Mouse (Mus musculus) lung, postnatal 0 days (tissue): ENCODE measurements around the gene Slc9b1. TPM values are rescaled to one million over a fixed set of nuclear protein-coding genes. Genes with fewer than 3 reads are reported as not detected.

Experiments
- ATAC-seq: fragments of 200-750 bp; cut with Nextera tagmentation; 2 replicates; pipeline ENCODE4 v1.8.0; 2017; ENCODE audit warnings: moderate library complexity
- DNase-seq: peaks from one replicate; pipeline ENCODE4 v3.0.0-alpha.2; 2016; ENCODE audit warnings: low spot score
- H3K27ac ChIP-seq: fragments of 300-500 bp; sonication (generic); 2 replicates; pipeline ENCODE4 v1.5.1; 2014; ENCODE audit warnings: antibody characterized with exemption, mild to moderate bottlenecking, low read length, mixed read lengths
- H3K27me3 ChIP-seq: fragments of 300-500 bp; sonication (generic); replicated peaks from 2 replicates; pipeline ENCODE4 v1.6.1; 2014; ENCODE audit warnings: low read length, mixed read lengths; ENCODE audit not compliant: insufficient read depth
- H3K36me3 ChIP-seq: fragments of 300-500 bp; sonication (generic); 2 replicates; pipeline ENCODE4 v1.6.1; 2014; ENCODE audit warnings: low read length, mixed read lengths; ENCODE audit not compliant: insufficient read depth
- H3K4me1 ChIP-seq: fragments of 300-500 bp; sonication (generic); 2 replicates; pipeline ENCODE4 v1.6.1; 2014; ENCODE audit warnings: antibody characterized with exemption, low read depth, low read length, mixed read lengths; ENCODE audit not compliant: insufficient read depth
- H3K4me2 ChIP-seq: fragments of 300-500 bp; sonication (generic); replicated peaks from 2 replicates; pipeline ENCODE4 v1.6.1; 2014; ENCODE audit warnings: low read depth, mild to moderate bottlenecking, low read length, moderate library complexity, mixed read lengths
- H3K4me3 ChIP-seq: fragments of 300-500 bp; sonication (generic); 2 replicates; pipeline ENCODE4 v1.5.1; 2014; ENCODE audit warnings: low read depth, low read length
- H3K9ac ChIP-seq: fragments of 300-500 bp; sonication (generic); replicated peaks from 2 replicates; pipeline ENCODE4 v1.6.1; 2014; ENCODE audit warnings: low read depth, mild to moderate bottlenecking
- H3K9me3 ChIP-seq: fragments of 300-500 bp; sonication (generic); 2 replicates; pipeline ENCODE4 v1.6.1; 2016; ENCODE audit warnings: low read length, mixed read lengths
- CTCF ChIP-seq: IDR thresholded peaks from 2 replicates; pipeline ENCODE4 v1.5.1; 2016; ENCODE audit warnings: antibody characterized with exemption, mild to moderate bottlenecking
- EP300 ChIP-seq: IDR thresholded peaks from 2 replicates; pipeline ENCODE4 v1.6.1; 2016; ENCODE audit warnings: antibody characterized with exemption, mild to moderate bottlenecking, control low read depth
- WGBS: fragments of 180-500 bp; shearing (Covaris S2); extraction: QIAGEN DNeasy Blood & Tissue Kit; methylation state at CpG from one replicate; pipeline ENCODE4 v1.1.7; 2014; 5-methylcytosine and 5-hydroxymethylcytosine counted together
- polyA plus RNA-seq: library from polyadenylated mRNA; unstranded; fragments of >200 nt; fragmentation: Nextera tagmentation; extraction: Ambion mirVana; gene quantifications from 2 replicates; pipeline ENCODE4 v1.2.1, GENCODE M21; 2015

Gene Slc9b1
- polyA plus RNA-seq, 1 experiment from 2014 or later = 0.31 TPM

DNA sequence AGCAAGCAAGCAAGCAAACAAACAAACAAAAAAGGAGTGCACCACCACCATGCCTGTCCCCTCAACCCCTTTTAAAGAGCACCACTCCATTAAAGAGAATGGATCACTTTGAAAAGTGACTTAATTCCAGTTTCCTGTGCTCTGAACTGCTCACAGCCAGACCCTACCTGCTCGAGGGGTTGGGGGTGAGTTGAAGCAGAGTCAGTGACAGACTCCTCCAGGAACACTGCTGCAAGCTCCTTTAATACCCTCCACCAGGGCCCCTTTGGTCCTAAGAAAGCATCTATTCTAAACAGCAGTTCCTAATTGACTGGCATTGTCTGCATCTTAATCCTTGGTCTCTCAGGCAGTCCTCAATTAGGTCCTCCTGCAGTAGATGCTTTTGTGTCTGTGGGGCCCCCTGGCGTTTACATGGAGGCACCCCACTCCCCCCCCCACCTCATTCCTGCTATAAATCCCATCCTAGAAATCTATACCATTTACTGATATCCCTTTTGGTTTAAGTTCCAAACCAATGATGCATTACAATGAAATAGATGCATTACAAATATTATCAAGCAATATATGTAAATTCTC, 34.8 kb upstream of the Slc9b1 start:
- Histone ChIP-seq H3K27me3 (no peaks in the 10 kb centered on the region), H3K9me3 (no peaks in the 10 kb centered on the region), H3K36me3 (no peaks in the 10 kb centered on the region), H3K27ac (no peak overlapping the region), H3K4me3 (no peak overlapping the region), H3K4me1 (no peaks in the 10 kb centered on the region), H3K4me2 (no peak overlapping the region), H3K9ac (no peak overlapping the region)
- TF ChIP-seq EP300 (no peak), CTCF (peak; percentile 26; the same call in 1 of the 2 replicates)
- ATAC-seq (no peak), DNase-seq (no peak)
- WGBS = 34% methylated on average over 2 of the region's 2 CpGs

DNA sequence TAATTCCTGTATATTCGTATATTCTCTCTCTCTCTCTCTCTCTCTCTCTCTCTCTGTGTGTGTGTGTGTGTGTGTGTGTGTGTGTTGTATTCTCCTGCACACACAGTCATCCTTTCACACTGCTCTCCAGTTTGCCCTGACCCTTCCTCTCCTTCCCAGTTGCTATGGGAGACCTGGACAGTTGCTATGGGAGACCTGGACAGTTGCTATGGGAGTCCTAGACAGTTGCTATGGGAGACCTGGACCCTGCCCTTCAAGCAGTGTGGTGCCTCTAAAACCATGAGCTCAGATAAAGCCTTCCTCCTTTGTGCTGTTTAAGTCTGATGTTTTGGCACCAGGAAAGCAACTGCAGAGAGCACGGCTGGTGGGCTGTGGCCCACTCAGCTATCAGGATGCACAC, 34.1 kb upstream of the Slc9b1 start:
- 78% methylated on average over 2 of the region's 2 CpGs for WGBS
- DNase-seq = no peak
- ATAC-seq = no peak

DNA sequence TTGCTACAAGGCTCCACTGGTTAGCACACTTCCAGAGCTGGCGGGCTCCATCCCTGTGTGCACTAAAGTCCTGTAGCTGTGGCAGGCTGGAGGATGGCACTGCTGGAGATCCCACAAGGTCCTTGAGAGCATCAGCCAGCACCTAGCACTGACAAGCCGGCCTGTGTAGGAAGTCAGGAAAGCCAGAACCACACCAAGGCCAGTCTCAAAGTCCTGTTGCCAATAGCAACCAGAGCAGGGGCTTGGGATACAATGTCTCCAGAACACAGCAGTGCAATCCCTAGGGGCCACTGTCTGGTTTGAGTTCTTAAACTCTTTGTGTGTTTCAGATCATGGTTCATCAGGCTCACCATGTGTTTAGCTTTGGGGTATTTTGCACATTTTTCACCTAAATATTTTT, 33.0 kb upstream of the Slc9b1 start:
- Histone ChIP-seq H3K4me2 (no peak overlapping the region), H3K4me1 (no peaks in the 10 kb centered on the region), H3K9me3 (no peaks in the 10 kb centered on the region), H3K36me3 (no peaks in the 10 kb centered on the region), H3K4me3 (no peak overlapping the region), H3K27me3 (no peaks in the 10 kb centered on the region), H3K27ac (no peak overlapping the region), H3K9ac (no peak overlapping the region)
- TF ChIP-seq CTCF (no peak), EP300 (no peak)
- no peak for DNase-seq
- WGBS = 58% methylated on average over 2 of the region's 2 CpGs
- no peak for ATAC-seq

More for the DNA sequence above, 34.1 kb upstream of the Slc9b1 start:
- Histone ChIP-seq H3K9me3 (no peaks in the 10 kb centered on the region), H3K9ac (no peak overlapping the region), H3K27ac (no peak overlapping the region), H3K4me2 (no peak overlapping the region), H3K4me3 (no peak overlapping the region), H3K27me3 (no peaks in the 10 kb centered on the region), H3K36me3 (no peaks in the 10 kb centered on the region), H3K4me1 (no peaks in the 10 kb centered on the region)
- TF ChIP-seq EP300 = no peak
- no peak for TF ChIP-seq CTCF

DNA sequence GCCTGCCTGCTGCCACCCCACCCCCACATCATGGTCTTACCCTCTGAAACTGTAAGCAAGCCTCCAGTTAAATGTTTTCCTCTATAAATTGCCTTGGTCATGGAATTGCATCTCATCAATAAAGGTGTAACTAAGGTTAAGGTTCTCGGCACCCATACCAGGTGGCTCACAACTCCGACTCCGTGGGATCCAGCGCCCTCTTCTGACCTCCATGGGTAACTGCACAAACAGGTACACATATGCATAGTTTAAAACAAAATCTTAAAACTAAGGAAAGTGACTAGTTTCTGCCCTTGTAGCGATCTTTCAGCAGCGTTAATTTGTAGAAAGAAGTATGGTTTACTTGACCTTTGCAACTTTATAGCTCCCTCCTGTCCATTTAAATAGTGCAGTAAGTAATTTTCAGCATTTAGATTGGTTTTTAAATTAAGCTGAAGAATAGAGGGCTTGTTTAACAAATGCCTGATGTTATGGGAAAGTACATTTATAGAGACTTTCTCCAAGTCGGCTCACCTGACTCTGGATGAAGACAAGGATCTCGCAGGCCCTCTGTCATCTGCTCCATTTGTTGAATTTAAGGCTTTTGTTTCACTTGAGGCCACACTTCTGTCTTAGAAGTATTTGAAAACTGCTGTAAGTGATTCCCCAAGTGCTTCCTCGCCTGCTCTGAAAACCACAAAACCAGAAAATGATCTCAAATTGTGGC, 32.0 kb upstream of the Slc9b1 start:
- no peak for ATAC-seq
- Histone ChIP-seq H3K27me3 (no peaks in the 10 kb centered on the region), H3K36me3 (no peaks in the 10 kb centered on the region), H3K4me1 (no peaks in the 10 kb centered on the region), H3K27ac (no peak overlapping the region), H3K4me2 (no peak overlapping the region), H3K4me3 (no peak overlapping the region), H3K9me3 (no peaks in the 10 kb centered on the region), H3K9ac (no peak overlapping the region)
- no peak for DNase-seq
- 0 out of 2 replicates have a peak, but pooled peaks have one; percentile 12 for TF ChIP-seq CTCF
- TF ChIP-seq EP300 = no peak
- WGBS = 78% methylated on average over 9 of the region's 9 CpGs

DNA sequence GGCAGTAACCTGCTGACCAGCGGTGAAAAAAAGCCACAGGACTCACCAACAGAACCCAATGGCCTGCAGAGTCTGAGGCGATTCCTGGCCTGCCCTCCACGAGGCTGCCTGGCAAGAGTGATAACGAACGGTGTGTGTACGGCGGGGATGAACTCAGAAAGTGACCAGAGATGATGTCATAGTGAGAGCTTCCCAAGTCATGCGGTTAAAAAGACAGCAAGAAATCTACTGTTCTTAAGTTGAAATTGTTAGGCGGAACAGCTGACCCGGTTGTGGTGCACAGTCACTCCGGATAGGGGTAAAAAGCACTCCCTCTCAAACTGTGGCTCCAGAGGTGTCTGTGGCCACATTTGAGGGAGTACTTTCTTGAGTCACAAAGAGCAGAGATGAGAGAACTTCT, 29.5 kb upstream of the Slc9b1 start:
- no peaks in the 10 kb centered on the region for H3K4me1 ChIP-seq
- no peak overlapping the region for H3K4me2 ChIP-seq
- H3K4me3 ChIP-seq = no peak overlapping the region
- TF ChIP-seq EP300 = no peak
- TF ChIP-seq CTCF = no peak
- H3K9ac ChIP-seq = no peak overlapping the region
- no peaks in the 10 kb centered on the region for H3K27me3 ChIP-seq
- no peak overlapping the region for H3K27ac ChIP-seq
- 78% methylated on average over 11 of the region's 11 CpGs for WGBS
- no peaks in the 10 kb centered on the region for H3K9me3 ChIP-seq
- ATAC-seq = no peak
- H3K36me3 ChIP-seq = no peaks in the 10 kb centered on the region
- no peak for DNase-seq

DNA sequence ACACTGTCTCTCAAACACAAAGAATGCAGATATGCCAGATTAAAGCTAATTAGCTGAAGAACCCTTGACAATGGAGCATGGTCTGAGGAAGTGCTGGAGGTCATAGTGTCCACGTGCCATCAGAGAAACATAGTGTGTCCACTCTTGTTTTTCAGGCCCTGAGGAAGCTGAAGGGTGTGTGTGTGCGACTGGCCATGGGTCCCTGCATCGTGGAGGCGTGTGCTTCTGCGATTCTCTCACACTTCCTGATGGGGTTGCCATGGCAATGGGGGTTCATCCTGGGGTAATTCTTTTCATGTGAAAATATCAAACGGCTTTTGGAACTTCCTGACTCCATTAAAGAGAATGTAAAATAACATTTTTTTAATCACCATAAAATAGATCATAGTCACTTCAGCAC, 23.5 kb upstream of the Slc9b1 start:
- ATAC-seq = no peak
- DNase-seq = no peak
- 36% methylated on average over 6 of the region's 6 CpGs for WGBS
- no peaks in the 10 kb centered on the region for H3K9me3 ChIP-seq
- H3K27me3 ChIP-seq = no peaks in the 10 kb centered on the region
- H3K9ac ChIP-seq = no peak overlapping the region
- no peaks in the 10 kb centered on the region for H3K4me1 ChIP-seq
- TF ChIP-seq CTCF (no peak), EP300 (no peak)
- no peak overlapping the region for H3K4me2 ChIP-seq
- H3K27ac ChIP-seq = no peak overlapping the region
- no peaks in the 10 kb centered on the region for H3K36me3 ChIP-seq
- no peak overlapping the region for H3K4me3 ChIP-seq
